Mouse (Mus musculus) thymus, adult 2 months (tissue): ENCODE results near the gene Tnfsf13.

Experiments
- CTCF ChIP-seq: fragments of 200-500 bp; IDR thresholded peaks from 2 replicates; pipeline ENCODE4 v1.5.1; 2012; ENCODE audit warnings: mild to moderate bottlenecking, control low read depth, low read length, moderate library complexity, borderline replicate concordance; ENCODE audit not compliant: control insufficient read depth, poor library complexity, insufficient read depth; ENCODE audit errors: extremely low read depth
- POLR2A ChIP-seq: fragments of 200-500 bp; IDR thresholded peaks from 2 replicates; pipeline ENCODE4 v1.6.1; 2012; ENCODE audit warnings: mild to moderate bottlenecking, low read length, control low read depth, moderate library complexity; ENCODE audit not compliant: control insufficient read depth, poor library complexity, insufficient read depth; ENCODE audit errors: extremely low read depth

DNA sequence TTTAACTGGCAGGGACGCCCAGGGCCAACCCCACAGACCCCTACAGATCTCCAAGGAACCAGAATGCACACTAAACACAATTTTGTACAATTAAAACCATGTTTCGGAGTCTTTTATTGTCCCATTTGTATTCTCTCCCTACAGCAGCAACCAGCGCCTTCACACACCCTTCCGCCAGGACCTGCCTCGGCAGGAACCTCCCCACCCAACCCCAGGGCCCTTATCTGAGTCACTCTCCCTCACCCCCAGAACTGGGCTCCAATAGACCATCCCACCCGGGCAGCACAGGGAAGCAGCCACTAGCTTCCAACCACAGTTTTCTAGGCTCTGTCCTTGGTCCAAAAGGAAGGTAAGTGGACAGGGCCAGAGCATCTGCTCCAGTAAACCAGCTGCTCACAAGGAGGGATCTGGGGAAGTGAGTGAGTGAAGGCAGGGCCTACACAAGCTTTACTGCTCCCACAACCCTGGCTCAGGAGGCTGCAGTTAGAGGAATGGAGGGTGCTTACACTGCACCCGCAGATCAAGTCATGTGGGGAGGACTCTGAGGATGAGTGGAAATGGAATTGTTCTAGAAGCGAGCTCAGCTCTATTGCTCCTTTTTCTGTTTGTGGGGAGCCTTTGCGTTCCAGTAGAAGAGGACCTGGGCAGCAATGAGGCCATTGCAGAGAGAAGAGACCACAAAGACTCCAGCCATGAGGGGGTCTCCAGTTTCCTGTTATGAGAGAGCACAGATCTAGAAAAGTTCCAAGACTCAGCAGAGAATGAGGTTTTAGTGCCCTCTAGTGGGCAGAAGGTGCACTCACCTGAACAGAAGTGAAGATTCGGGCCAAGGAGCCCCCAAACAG is 28.7 kb downstream of the Tnfsf13 start:
- no peak for TF ChIP-seq CTCF
- no peak for TF ChIP-seq POLR2A
